Mouse (Mus musculus) G1E-ER4 (cell line): ENCODE measurements around the gene 2210016L21Rik. TPM values are rescaled to one million over a fixed set of nuclear protein-coding genes. Genes with fewer than 3 reads are reported as not detected.

Experiments
- GATA1 ChIP-seq: IDR thresholded peaks from one replicate; pipeline ENCODE4 v1.8.0; 2012; ENCODE audit warnings: low read length, inconsistent platforms
- polyA plus RNA-seq: library from polyadenylated mRNA; stranded (reverse); fragments of >175 nt; gene quantifications from 2 replicates; pipeline ENCODE4 v1.2.3, GENCODE M21; 2012

2210016L21Rik gene
- 42.9 and 56.7 TPM in 2 replicates for polyA plus RNA-seq

DNA sequence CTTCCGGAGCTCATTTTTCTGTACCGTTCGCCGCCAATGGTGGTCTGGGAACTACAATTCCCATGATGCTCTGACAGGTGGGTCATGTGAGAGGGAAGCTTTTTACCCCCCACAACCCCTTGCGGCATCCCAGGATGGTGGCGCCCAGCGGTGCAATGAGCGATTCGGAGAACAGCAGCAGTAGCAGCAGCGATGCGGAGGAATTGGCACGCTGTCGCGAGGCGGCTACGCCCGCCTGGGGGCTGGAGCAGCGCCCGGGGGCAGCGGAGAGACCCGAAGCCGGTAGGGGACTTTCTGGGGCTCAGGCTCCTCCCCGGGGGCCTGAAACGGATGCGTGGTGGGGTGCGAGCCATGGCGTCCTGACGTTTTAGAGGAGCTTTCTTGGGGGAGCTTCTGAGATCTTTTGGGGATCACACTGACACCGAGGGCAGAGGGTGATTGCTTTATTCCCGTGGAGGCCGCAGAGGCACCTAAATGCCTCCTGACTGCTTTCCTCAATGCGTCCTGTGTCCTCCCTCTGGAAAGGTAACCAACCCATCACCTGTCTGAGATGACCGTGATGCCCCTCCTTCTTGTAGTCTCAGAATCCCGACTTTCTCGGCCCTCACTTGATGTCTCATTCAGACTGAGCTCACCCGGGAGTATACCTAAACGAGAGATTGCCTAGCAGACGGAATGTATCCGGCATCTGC is at the start of gene 2210016L21Rik:
Gene 2210016L21Rik, plus strand, starts transcription at position 85 of the 692 bp plus-strand sequence.
- TF ChIP-seq GATA1, result no peak

GRCm38 (mm10) chr5:114895542-114895941 is 46.4 kb upstream of the 2210016L21Rik start:
- no peak for TF ChIP-seq GATA1

DNA sequence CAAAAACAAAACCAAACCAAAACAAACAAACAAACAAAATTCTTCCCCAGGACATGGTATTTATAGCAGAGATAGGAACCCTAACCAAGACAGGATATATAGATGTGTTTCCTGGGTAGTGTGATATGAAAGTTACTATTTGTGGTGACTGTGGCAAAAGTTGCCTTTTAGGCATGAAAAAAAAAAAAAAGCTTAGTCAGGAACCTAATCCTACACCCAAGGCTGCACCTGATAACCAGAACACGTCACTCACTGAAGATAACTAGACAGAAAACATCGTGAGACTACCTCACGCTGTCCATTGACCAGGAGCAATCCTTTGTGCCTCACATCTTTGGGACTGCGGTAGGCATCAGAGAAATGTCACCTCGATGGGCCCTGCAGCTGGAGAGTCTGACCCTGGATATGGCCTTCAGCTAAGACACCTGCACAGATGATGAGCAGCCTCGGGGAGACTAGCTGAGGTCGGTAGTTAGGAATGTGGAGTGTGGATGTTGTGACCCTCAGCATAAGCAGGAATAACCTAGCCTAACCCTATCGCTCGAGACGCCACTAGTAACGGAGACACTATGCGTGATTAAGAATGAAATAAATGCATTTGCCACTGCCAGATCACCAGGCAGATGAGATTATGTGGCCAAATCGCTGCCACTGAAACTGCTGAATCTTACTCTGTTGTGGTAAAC is 45.1 kb upstream of the 2210016L21Rik start, which contains the start of gene Oasl2:
Gene Oasl2, plus strand, starts transcription at position 249 of the 686 bp plus-strand sequence.
- no peak for TF ChIP-seq GATA1

DNA sequence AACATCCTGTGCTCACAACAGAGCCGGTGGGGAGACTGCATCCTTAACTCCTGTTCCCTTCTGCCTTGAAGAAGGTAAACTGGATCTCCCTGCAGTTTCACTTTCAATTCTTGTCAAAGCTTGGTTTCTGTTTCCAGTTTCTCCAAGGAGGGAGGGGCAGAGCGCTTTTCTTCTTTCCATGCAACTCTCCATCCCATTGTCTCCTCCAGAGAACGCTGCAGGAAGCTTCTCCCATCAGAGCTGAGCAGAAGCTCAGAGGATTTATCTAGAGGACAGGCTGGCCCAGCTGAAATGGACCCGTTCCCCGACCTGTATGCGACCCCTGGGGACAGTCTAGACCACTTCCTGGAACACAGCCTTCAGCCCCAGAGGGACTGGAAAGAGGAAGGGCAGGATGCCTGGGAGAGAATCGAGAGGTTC is 44.6 kb upstream of the 2210016L21Rik start:
- no peak for TF ChIP-seq GATA1

DNA sequence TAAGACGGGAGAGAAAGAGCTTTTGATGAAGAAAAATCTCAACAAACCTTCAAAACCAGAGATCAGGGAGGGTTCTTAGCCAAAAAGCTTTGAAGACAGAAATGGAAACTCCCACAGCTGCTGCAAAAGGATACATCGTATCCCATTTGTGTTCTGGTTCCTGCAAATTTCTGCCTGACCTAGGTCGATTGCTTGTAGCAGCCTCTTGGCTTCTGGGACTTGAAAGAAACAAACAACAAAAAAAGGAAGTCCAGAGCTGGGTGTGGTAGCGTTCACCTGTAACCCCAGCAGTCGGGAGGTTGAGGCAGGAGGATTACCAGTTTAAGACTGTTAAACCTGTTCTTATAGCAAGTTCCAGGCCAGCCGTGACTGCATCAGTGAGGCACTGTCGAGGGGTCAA is 43.1 kb upstream of the 2210016L21Rik start:
- TF ChIP-seq GATA1, result no peak

DNA sequence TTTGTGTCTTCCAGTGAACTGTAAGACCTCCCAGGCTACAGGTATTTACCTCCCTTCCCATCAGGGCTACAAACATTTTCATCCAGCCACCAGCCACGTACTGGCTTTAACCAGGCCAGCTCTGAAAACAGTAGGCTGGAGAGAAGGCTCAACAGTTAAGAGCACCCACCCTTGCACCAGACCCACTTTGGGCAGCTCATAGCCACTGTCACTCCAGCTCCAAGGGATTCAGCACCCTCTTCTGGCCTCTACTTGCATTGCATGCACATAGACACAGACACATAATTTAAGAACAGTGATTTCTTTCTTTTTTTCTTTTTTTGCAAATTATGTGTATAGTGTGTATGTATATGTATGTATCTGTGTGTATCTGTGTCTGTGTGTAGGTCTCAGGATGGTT is 39.5 kb upstream of the 2210016L21Rik start:
- no peak for TF ChIP-seq GATA1

- no peak for TF ChIP-seq GATA1
Measured at GRCm38 (mm10) chr5:114908598-114909305, 33.2 kb upstream of the 2210016L21Rik start.

DNA sequence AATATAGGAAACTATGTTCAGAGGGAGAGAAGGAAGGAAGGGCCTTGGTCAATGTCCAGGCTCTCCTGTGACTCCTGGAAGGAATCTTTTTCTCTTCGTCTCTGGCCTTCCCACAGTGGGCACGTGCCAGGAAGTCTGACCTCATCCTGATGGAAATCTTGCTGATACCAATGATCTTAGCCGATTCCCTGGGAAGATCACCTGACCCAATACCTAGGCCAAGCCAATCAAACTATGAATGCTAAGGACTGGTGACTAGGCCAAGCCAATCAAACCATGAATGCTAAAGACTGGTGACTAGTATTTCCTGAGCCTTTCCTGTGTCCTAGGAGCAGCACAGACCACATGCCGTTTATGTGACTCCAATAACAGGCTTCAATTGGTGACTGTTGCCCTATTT is 28.3 kb upstream of the 2210016L21Rik start:
- TF ChIP-seq GATA1, result no peak

- no peak for TF ChIP-seq GATA1
Measured at GRCm38 (mm10) chr5:114914855-114915254, 27.1 kb upstream of the 2210016L21Rik start.

GRCm38 (mm10) chr5:114915854-114916253 is 26.1 kb upstream of the 2210016L21Rik start:
- no peak for TF ChIP-seq GATA1

GRCm38 (mm10) chr5:114916777-114917176 is 25.2 kb upstream of the 2210016L21Rik start:
- no peak for TF ChIP-seq GATA1

GRCm38 (mm10) chr5:114921551-114922365 is 20.2 kb upstream of the 2210016L21Rik start:
- no peak for TF ChIP-seq GATA1

- no peak for TF ChIP-seq GATA1
Measured at GRCm38 (mm10) chr5:114922366-114922731, 19.6 kb upstream of the 2210016L21Rik start.

DNA sequence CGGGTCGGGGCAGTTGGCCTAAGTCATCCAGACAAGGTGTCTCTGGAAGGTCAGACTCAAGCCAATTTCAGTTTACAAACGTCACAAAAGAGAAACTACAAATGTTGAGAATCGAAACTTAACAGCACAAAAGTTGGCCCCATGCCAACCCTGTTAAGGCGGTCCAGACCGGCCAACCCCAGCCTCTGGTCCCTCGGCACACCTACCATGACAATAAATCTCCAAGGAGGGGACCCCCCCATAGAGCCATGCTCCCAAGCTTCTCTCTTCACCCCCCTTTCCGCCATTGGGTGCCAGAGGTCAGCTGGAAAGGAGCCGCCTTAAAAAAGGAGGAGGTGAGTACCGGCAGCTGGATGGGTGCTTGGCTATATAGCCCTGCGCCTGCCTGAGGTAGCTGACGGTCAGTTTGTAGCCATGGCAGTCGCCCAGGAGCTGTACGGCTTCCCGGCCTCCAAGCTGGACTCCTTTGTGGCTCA is 18.9 kb upstream of the 2210016L21Rik start, which contains the start of gene Oasl1:
Gene Oasl1, plus strand, starts transcription at position 243 of the 476 bp plus-strand sequence.
- no peak for TF ChIP-seq GATA1

GRCm38 (mm10) chr5:114926153-114926684 is 15.7 kb upstream of the 2210016L21Rik start:
- TF ChIP-seq GATA1, result no peak
